ENCODE assay signal across 8 mouse cellular contexts in the genomic region with DNA sequence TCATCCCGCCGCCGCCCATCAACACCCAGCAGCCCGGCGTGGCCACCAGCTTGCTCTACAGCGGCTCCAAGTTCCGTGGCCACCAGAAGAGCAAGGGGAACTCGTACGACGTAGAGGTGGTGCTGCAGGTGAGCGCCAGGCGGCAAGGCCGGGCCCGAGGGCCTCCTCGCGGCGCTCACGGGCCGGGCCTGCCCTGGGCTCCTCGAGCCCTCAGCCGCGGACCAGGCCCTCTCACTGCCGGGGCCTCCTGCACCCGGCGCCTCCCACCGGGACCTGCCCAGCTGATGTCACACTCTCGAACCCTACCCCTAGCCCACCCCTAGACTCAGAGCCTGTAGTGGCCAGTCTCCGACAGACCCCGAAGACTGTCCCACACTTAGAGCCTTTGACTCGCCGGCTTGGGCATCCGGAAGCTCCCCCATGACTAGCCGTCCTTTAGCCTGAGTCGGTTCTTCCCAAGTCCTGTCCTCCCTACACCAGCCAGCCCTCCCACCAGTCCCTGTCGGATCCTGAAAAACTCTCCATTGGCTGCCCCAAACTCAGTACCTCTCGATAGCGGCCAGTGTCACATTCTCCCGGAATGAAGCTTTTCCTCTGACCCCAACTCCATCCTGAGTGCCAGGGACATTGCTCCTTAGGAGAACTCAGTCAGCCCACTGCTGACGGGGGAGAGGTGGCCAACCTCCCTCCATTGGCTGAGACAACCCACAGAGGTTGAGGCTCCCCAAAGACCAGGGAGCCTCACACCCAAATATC. TPM values are rescaled to one million over a fixed set of nuclear protein-coding genes. Genes with fewer than 3 reads are reported as not detected.
DNase-seq lines count a peak whose midpoint lies in the region; ATAC-seq and TF ChIP-seq lines count a peak whose summit lies in the region.

Atpaf2 (minus strand) TSS at position 741 of the 756 bp plus-strand sequence.

- TF ChIP-seq POLR2A in ES-Bruce4 (IDR thresholded peaks at IDR 0.05; ENCODE audit: insufficient read depth, low read length): no peak
- TF ChIP-seq POLR2A in small intestine, adult 2 months (IDR thresholded peaks at IDR 0.05; ENCODE audit: low read depth, low read length): no peak

- H3K4me3 ChIP-seq in ES-Bruce4 (ENCODE audit: low read depth, low read length): peak within 1 kb of the TSS; percentile 91
- H3K4me3 ChIP-seq in intestine, postnatal 0 days (ENCODE audit: low read depth, low read length): peak within 1 kb of the TSS; percentile 85
- H3K4me3 ChIP-seq in liver, embryonic 16.5 days (ENCODE audit: low read depth, low read length): peak within 1 kb of the TSS; percentile 92
- peak within 1 kb of the TSS; percentile 84 for H3K4me3 ChIP-seq in small intestine, adult 2 months (ENCODE audit: low read depth, low read length)

- peak within 1 kb of the TSS; percentile 93 for H3K4me2 ChIP-seq in intestine, postnatal 0 days (replicated peaks; ENCODE audit: low read depth)
- H3K4me2 ChIP-seq in liver, embryonic 16.5 days (ENCODE audit: low read depth, low read length): peak within 1 kb of the TSS; percentile 94

- no peaks in the 10 kb centered on the region for H3K36me3 ChIP-seq in ES-Bruce4 (ENCODE audit: control insufficient read depth, insufficient read depth, low read length, poor library complexity, severe bottlenecking)
- H3K36me3 ChIP-seq in intestine, postnatal 0 days (ENCODE audit: control insufficient read depth, insufficient read depth): no peaks in the 10 kb centered on the region; the same call in 1 of the 2 replicates
- no peaks in the 10 kb centered on the region for H3K36me3 ChIP-seq in liver, embryonic 16.5 days (ENCODE audit: control insufficient read depth, insufficient read depth)
- no peaks in the 10 kb centered on the region for H3K36me3 ChIP-seq in small intestine, adult 2 months (ENCODE audit: control insufficient read depth, insufficient read depth, low read length)

- intact Hi-C loops in gastrocnemius, postnatal 36 days (cut with DNase I): loop anchor here (5.0 kb wide), 1 partner anchor 316 kb away; no protein-coding TSS in a partner anchor

- peak in 1 of 2 experiments; percentile 43 for DNase-seq in heart, adult 18-20 months
- no peak for DNase-seq in heart, adult 9 months (ENCODE audit: low spot score in 2 of 2)
- peak; percentile 44 for DNase-seq in embryo, embryonic 10 days (ENCODE audit: low spot score)
- peak in 1 of 2 experiments; percentile 23 for DNase-seq in gastrocnemius, postnatal 36 days

- H3K9ac ChIP-seq in ES-Bruce4 (ENCODE audit: low read depth, poor library complexity, severe bottlenecking): peak within 1 kb of the TSS; percentile 86
- H3K9ac ChIP-seq in intestine, postnatal 0 days (ENCODE audit: low read depth, low read length): peak within 1 kb of the TSS; percentile 89
- H3K9ac ChIP-seq in liver, embryonic 16.5 days (ENCODE audit: low read depth, low read length): peak within 1 kb of the TSS; percentile 95

- H3K4me1 ChIP-seq in ES-Bruce4 (ENCODE audit: control insufficient read depth, insufficient read depth, low read length): no peaks in the 10 kb centered on the region
- H3K4me1 ChIP-seq in intestine, postnatal 0 days (replicated peaks; ENCODE audit: control insufficient read depth, insufficient read depth, low read length): peaks cover 3% of the 10 kb centered on the region; the same call in 1 of the 2 replicates
- peaks cover 21% of the 10 kb centered on the region for H3K4me1 ChIP-seq in liver, embryonic 16.5 days (ENCODE audit: control insufficient read depth, low read depth, low read length)
- peaks cover 2% of the 10 kb centered on the region; the same call in 1 of the 2 replicates for H3K4me1 ChIP-seq in small intestine, adult 2 months (ENCODE audit: control insufficient read depth, insufficient read depth, insufficient read length, low read length)

- H3K27me3 ChIP-seq in ES-Bruce4 (ENCODE audit: control insufficient read depth, insufficient read depth, low read length, poor library complexity, severe bottlenecking): no peaks in the 10 kb centered on the region
- H3K27me3 ChIP-seq in intestine, postnatal 0 days (replicated peaks; ENCODE audit: control insufficient read depth, insufficient read depth, low read length): no peaks in the 10 kb centered on the region
- no peaks in the 10 kb centered on the region for H3K27me3 ChIP-seq in liver, embryonic 16.5 days (ENCODE audit: control insufficient read depth, insufficient read depth, low read depth, low read length)
- no peaks in the 10 kb centered on the region for H3K27me3 ChIP-seq in small intestine, adult 2 months (ENCODE audit: control insufficient read depth, insufficient read depth, low read length)

- peak; percentile 29 for ATAC-seq in intestine, postnatal 0 days
- ATAC-seq in liver, embryonic 16.5 days (ENCODE audit: low read depth): peak; percentile 11

- no peak for TF ChIP-seq CTCF in ES-Bruce4 (IDR thresholded peaks at IDR 0.05; ENCODE audit: low read depth, low read length)
- 0 out of 2 replicates have a peak, but pooled peaks have one; percentile 7 for TF ChIP-seq CTCF in intestine, postnatal 0 days (IDR thresholded peaks at IDR 0.05; ENCODE audit: low read depth)
- TF ChIP-seq CTCF in small intestine, adult 2 months (IDR thresholded peaks at IDR 0.05; ENCODE audit: extremely low read depth, insufficient read length, insufficient replicate concordance, low read depth, low read length): no peak

- no peak for TF ChIP-seq EP300 in ES-Bruce4 (IDR thresholded peaks at IDR 0.05; ENCODE audit: insufficient read depth, low read depth, low read length)

- peak within 1 kb of the TSS; percentile 47; the same call in 1 of the 2 replicates for H3K27ac ChIP-seq in ES-Bruce4 (ENCODE audit: insufficient read depth, low read length)
- peak within 1 kb of the TSS; percentile 95 for H3K27ac ChIP-seq in intestine, postnatal 0 days (ENCODE audit: low read depth, low read length)
- H3K27ac ChIP-seq in liver, embryonic 16.5 days (ENCODE audit: low read length): peak within 1 kb of the TSS; percentile 85
- H3K27ac ChIP-seq in small intestine, adult 2 months (ENCODE audit: insufficient read depth, low read depth, low read length): peak within 1 kb of the TSS; percentile 77

- H3K9me3 ChIP-seq in ES-Bruce4 (replicated peaks; ENCODE audit: control insufficient read depth, insufficient read depth, low read length, poor library complexity, severe bottlenecking): no peaks in the 10 kb centered on the region
- no peaks in the 10 kb centered on the region for H3K9me3 ChIP-seq in intestine, postnatal 0 days (ENCODE audit: control insufficient read depth)
- H3K9me3 ChIP-seq in liver, embryonic 16.5 days (replicated peaks; ENCODE audit: control insufficient read depth, low read length): no peaks in the 10 kb centered on the region

- 0% methylated on average over 34 of the region's 39 CpGs for WGBS in intestine, postnatal 0 days
- whole genome bisulfite sequencing in liver, embryonic 16.5 days (ENCODE audit: insufficient replicate concordance): under 1% methylated on average over 39 of the region's 39 CpGs
- under 1% methylated on average over 39 of the region's 39 CpGs for WGBS in small intestine, adult 2 months

RNA-seq across cellular contexts. Expression of gene Atpaf2, which starts in this region (rescaled TPM):
- 10 to 100 TPM; 43.0 to 49.2 TPM for total RNA-seq in heart, adult 18-20 months (2021)
- polyA plus RNA-seq in ES-Bruce4 (2011; ENCODE audit: insufficient read depth, insufficient read length, low read depth, missing spikeins): 22.1 and 28.2 TPM in 2 replicates
- 10 to 100 TPM; 28.7 to 30.9 TPM for total RNA-seq in gastrocnemius, postnatal 36 days (2021)
- polyA plus RNA-seq in intestine, postnatal 0 days (2015; fragmentation: Nextera tagmentation; extraction: Ambion mirVana): 60.3 and 70.4 TPM in 2 replicates
- polyA plus RNA-seq in liver, embryonic 16.5 days (2015; fragmentation: Nextera tagmentation; extraction: Ambion mirVana): 27.9 and 31.2 TPM in 2 replicates
- polyA plus RNA-seq in small intestine, adult 2 months (2012; rRNA removed): 11.4 and 29.7 TPM in 2 replicates
